ENCODE assay signal across 14 mouse cellular contexts in the genomic region with DNA sequence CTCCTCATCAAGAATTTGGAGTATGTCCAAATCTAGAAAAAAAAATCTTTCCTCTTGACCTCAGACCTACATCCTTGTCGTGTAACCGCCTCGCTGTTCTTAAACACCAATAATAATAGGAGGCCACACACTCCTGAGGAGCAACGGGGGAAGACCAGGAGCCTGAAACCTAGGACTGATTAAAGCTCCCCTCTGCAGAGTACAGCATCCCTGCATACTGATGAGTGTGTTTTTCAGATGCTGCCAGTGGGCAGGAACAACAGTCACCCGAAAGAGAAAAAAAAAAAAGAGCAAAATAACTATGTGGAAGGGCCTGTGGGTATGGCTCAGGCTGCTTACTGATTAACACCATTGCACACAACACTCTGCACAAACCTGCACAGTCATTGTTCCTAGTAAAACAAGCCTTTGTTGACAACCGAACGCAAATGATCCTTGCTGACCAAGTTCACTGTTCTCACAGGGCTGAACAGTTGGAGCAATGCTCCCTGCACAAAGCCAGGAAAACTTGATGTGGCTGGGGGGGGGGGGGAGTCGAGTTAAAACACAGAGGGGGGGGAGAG. TPM values are rescaled to one million over a fixed set of nuclear protein-coding genes. Genes with fewer than 3 reads are reported as not detected.
DNase-seq lines count a peak whose midpoint lies in the region; ATAC-seq and TF ChIP-seq lines count a peak whose summit lies in the region.
"Had no signal": no experiment of that assay in that cellular context is flagged by ENCODE, and none has a peak within 500 bp of the region (broad histone marks: within the 10 kb centered on the region; RNA-seq: fewer than 3 reads in every experiment).

No protein-coding gene starts in this region.

- H3K27me3 ChIP-seq in Patski, result no peaks in the 10 kb centered on the region
- no peaks in the 10 kb centered on the region for H3K27me3 ChIP-seq in forebrain, embryonic 10.5 days (ENCODE audit: poor library complexity, severe bottlenecking)
- H3K27me3 ChIP-seq in limb, embryonic 12.5 days, result no peaks in the 10 kb centered on the region
- H3K27me3 ChIP-seq in heart, embryonic 10.5 days (ENCODE audit: insufficient read depth, poor library complexity, severe bottlenecking), result no peaks in the 10 kb centered on the region
- H3K27me3 ChIP-seq: heart, embryonic 12.5 days; neural tube, embryonic 12.5 days had no signal

- H3K4me2 ChIP-seq in limb, embryonic 12.5 days, result no peak overlapping the region
- H3K4me2 ChIP-seq: heart, embryonic 12.5 days; neural tube, embryonic 12.5 days had no signal

- H3K9ac ChIP-seq in limb, embryonic 12.5 days (replicated peaks), result no peak overlapping the region
- H3K9ac ChIP-seq: heart, embryonic 12.5 days; neural tube, embryonic 12.5 days had no signal

- no peak for DNase-seq in Patski (ENCODE audit: low read depth, low spot score)
- no peak for DNase-seq in forebrain, embryonic 10.5 days (ENCODE audit: extremely low spot score, low spot score)
- DNase-seq in kidney, adult 18-20 months, result peak; percentile 43
- no peak for DNase-seq in cerebellum, postnatal 4 days (ENCODE audit: low spot score in 2 of 2)
- no peak for DNase-seq in heart, postnatal 14 days
- no peak for DNase-seq in heart, embryonic 10.5 days (ENCODE audit: low spot score)
- DNase-seq: adrenal gland, adult 8-10 months; cerebellum, adult 11-12 months; right cerebral cortex, postnatal 14 days had no signal

- 0 out of 2 replicates have a peak overlapping the region, but pooled peaks have one; percentile 1 for H3K4me3 ChIP-seq in forebrain, embryonic 10.5 days
- H3K4me3 ChIP-seq in limb, embryonic 12.5 days (replicated peaks), result no peak overlapping the region
- H3K4me3 ChIP-seq in heart, embryonic 10.5 days, result no peak overlapping the region
- H3K4me3 ChIP-seq: embryonic facial prominence, embryonic 10.5 days; heart, embryonic 12.5 days; neural tube, embryonic 12.5 days had no signal

- intact Hi-C loops in heart, postnatal 14 days (cut with DNase I), result loop anchor here (10.0 kb wide), 1 partner anchor 471 kb away; no protein-coding TSS in a partner anchor

- H3K27ac ChIP-seq in forebrain, embryonic 10.5 days, result peak overlapping the region; percentile 72
- 0 out of 2 replicates have a peak overlapping the region, but pooled peaks have one; percentile 56 for H3K27ac ChIP-seq in limb, embryonic 12.5 days
- no peak overlapping the region for H3K27ac ChIP-seq in heart, embryonic 10.5 days
- H3K27ac ChIP-seq: embryonic facial prominence, embryonic 10.5 days; neural tube, embryonic 12.5 days had no signal

- no peak for TF ChIP-seq CTCF in Patski (IDR thresholded peaks at IDR 0.05)

- CTCF ChIA-PET in Patski (lab: Charles Lee), result no interaction called here

- no peaks in the 10 kb centered on the region for H3K36me3 ChIP-seq in forebrain, embryonic 10.5 days (replicated peaks)
- no peaks in the 10 kb centered on the region for H3K36me3 ChIP-seq in limb, embryonic 12.5 days
- H3K36me3 ChIP-seq in heart, embryonic 10.5 days, result no peaks in the 10 kb centered on the region
- H3K36me3 ChIP-seq: embryonic facial prominence, embryonic 10.5 days; heart, embryonic 12.5 days; neural tube, embryonic 12.5 days had no signal

- H3K4me1 ChIP-seq in forebrain, embryonic 10.5 days, result peaks cover 31% of the 10 kb centered on the region
- peaks cover 14% of the 10 kb centered on the region for H3K4me1 ChIP-seq in limb, embryonic 12.5 days (replicated peaks)
- 0 out of 2 replicates have a peak, but pooled peaks cover 2% of the 10 kb centered on the region for H3K4me1 ChIP-seq in heart, embryonic 10.5 days
- H3K4me1 ChIP-seq: neural tube, embryonic 12.5 days had no signal

- no peaks in the 10 kb centered on the region for H3K9me3 ChIP-seq in forebrain, embryonic 10.5 days
- H3K9me3 ChIP-seq in limb, embryonic 12.5 days, result no peaks in the 10 kb centered on the region
- H3K9me3 ChIP-seq in heart, embryonic 10.5 days, result no peaks in the 10 kb centered on the region
- H3K9me3 ChIP-seq: embryonic facial prominence, embryonic 10.5 days; heart, embryonic 12.5 days; neural tube, embryonic 12.5 days had no signal

- in situ Hi-C loops in Patski (cut with MboI; ENCODE audit: low pct_unique_long_range_greater_than_20kb), result no loop called here

- ATAC-seq in Patski, result peak; percentile 65
- no peak for ATAC-seq in limb, embryonic 12.5 days (ENCODE audit: insufficient number of reproducible peaks, insufficient read depth, low FRiP score, low TSS enrichment, low read depth)
- ATAC-seq in megakaryocyte-erythroid progenitor cell, adult 5-6 weeks (replicated peaks; ENCODE audit: low FRiP score, low TSS enrichment, poor library complexity, severe bottlenecking), result no peak

- POLR2A ChIA-PET in Patski (lab: Charles Lee), result interaction anchor here (0.6 to 1.9 kb wide), 4 partner anchors 8 to 43 kb away, joined by 3 to 10 read pairs (median 4); no protein-coding TSS in a partner anchor

- WGBS in forebrain, embryonic 10.5 days, result 37% methylated on average over 7 of the region's 8 CpGs
- WGBS in limb, embryonic 12.5 days, result 55% methylated on average over 7 of the region's 8 CpGs
- WGBS in heart, embryonic 10.5 days, result 69% methylated on average over 7 of the region's 8 CpGs

RNA-seq across cellular contexts. Expression of gene Glis3, which starts 43.8 kb away (rescaled TPM):
- 213 TPM for polyA plus RNA-seq in Patski (2021)
- polyA plus RNA-seq in forebrain, embryonic 10.5 days (2016; fragmentation: Nextera tagmentation; extraction: Ambion mirVana), result 1.9 and 3.9 TPM in 2 replicates
- polyA plus RNA-seq in limb, embryonic 12.5 days (2016; fragmentation: Nextera tagmentation; extraction: Ambion mirVana), result 3.8 TPM in 2 replicates
- 0.37 TPM in 1 of 2 replicates, not detected in the other for total RNA-seq in megakaryocyte-erythroid progenitor cell, adult 5-6 weeks (2014; fragmentation: Nextera tagmentation)
- total RNA-seq in megakaryocyte-erythroid progenitor cell, adult 5-6 weeks (2017), result 0.80 TPM in 1 of 2 replicates, not detected in the other
- 1 to 10 TPM; 1.2 to 1.3 TPM for total RNA-seq in heart, postnatal 14 days (2021)
- polyA plus RNA-seq in heart, embryonic 10.5 days (2016; fragmentation: Nextera tagmentation; extraction: Ambion mirVana), result 0.99 and 1.4 TPM in 2 replicates

Comparison
In these comparisons a context has a peak if more than half of its experiments do, and no peak if none do; other contexts are left out.
1. RNA of gene Glis3, which starts 43.8 kb away (polyA plus RNA-seq): 213 TPM in Patski (single experiment); 1.9 to 3.9 TPM in forebrain, embryonic 10.5 days, 3.8 TPM in limb, embryonic 12.5 days and 0.99 to 1.4 TPM in heart, embryonic 10.5 days; every median in the first group is over 10 times any median in the second.